Mouse (Mus musculus) R1 (cell line): Measurements from ENCODE around the gene Pus3.
"Not testable (repeated sequence)": the region's sequence is repeated elsewhere in the genome, so short reads cannot be mapped to it uniquely, and the experiment has no call there.

ENCODE experiments used
- DNase-seq: peaks from one replicate; pipeline ENCODE4 v3.0.0-alpha.2; 2018; ENCODE audit warnings: low read depth, low spot score

The Pus3 gene

DNA sequence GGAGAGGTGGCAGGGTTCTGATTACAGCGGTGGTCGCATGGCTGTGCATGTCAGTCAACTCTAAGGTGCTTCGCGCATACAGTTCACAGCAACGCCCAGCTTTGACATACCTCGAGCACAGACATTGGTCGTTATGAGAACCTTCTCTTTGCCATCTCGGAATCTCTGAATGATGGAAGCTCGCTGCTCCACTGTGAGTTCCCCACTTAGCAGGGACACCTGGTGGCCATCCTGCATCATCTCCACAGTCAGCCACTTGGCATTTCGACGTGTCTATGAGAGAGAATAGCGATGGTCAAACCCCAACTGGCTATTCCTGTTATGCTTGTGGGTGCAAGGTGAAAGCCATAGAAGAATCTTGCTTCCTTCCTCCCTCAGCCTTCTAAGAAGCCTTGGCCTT, 12.7 kb upstream of the Pus3 start:
- no peak for DNase-seq

DNA sequence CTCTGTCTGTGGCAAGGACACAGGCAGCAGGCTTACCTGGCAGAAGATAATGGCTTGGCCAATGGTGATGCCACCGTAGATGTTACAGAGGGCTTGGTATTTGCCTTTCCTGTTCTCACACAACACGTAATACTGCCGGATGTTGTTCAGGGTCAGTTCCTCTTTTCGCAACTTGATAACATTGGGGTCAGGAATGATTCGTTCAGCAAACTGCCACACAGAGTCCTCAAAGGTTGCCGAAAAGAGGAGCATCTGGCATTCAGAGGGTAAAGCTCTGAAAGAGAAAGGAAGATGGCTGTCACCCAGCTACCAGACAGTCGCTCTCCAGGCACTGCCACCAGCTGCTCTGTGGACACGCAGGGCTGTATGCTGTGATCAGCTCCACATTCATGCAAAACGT, 11.7 kb upstream of the Pus3 start:
- no peak for DNase-seq

GRCm38 (mm10) chr9:35548455-35548854, 9.9 kb upstream of the Pus3 start:
- DNase-seq, result no peak

GRCm38 (mm10) chr9:35556494-35557102, 1.8 kb upstream of the Pus3 start:
- no peak for DNase-seq

- peak; percentile 93 for DNase-seq
Measured at GRCm38 (mm10) chr9:35559009-35559890, 855 bp downstream of the Pus3 start.

DNA sequence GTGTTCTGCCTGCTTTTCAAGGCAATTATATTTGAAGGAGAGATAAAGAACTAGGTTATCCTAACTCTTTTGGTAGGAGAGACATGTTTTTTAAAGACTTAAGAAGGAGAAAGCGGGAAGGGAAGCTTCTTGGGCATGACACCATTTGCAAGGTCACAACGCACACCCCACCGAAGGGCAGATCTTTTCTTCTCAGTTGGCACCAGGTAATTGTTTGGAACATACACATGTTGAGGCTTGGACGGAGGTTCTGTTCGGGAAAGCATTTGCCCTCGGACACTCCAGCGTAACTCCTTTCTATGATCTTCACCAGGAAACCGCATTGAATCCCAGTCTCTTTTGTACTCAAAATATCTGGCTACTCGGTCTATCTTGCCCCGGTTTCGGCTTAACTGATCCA, 2.7 kb downstream of the Pus3 start:
- DNase-seq, result no peak

DNA sequence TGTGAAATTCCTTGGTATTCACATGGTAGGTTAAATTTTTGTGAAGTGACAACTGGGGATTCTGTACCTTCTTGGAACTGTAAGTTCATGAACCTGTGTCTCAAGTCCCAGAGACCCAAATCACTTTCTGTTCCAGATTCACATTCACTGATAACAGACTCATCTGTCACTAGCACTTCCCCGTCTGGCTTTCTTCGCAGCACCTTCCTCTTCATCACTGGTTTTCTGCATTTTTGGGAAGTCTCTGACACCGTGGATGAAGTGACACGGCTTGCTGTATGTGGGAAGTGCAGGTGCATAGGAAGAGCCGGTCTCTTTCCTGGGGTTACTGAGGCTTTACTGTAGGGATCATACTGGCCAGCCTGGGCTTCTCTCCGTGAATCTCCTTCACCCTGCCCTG, 3.2 kb downstream of the Pus3 start:
- no peak for DNase-seq

DNA sequence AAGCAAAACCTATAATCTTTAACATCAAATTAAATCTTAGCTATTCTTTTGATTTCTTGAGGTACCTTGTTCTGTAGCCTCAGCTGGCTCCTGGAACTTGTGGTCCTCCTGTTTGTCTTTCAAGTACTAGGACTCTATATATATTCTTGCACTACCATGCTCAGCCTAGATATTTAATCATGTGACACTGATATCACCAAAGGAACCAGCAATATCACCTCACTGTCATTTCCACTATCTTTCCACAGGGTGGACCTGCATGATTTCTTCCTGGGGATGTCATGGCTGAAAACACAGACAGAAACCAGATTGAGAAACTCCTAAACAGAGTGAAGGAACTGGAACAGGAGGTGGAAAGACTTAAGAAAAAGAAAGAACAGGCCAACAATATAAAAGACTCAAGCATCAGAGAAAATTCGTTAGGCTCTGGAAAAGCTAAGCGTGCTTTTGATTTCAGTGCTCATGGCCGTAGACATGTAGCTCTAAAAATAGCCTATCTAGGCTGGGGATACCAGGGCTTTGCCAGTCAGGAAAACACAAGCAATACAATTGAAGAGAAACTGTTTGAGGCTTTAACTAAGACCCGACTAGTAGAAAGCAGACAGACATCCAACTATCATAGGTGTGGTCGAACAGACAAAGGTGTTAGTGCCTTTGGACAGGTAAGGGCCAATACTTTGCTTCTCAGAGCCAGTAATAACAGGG, 6.3 kb downstream of the Pus3 start:
- DNase-seq, result no peak

- no peak for DNase-seq
Measured at GRCm38 (mm10) chr9:35567995-35568394, 9.6 kb downstream of the Pus3 start.

DNA sequence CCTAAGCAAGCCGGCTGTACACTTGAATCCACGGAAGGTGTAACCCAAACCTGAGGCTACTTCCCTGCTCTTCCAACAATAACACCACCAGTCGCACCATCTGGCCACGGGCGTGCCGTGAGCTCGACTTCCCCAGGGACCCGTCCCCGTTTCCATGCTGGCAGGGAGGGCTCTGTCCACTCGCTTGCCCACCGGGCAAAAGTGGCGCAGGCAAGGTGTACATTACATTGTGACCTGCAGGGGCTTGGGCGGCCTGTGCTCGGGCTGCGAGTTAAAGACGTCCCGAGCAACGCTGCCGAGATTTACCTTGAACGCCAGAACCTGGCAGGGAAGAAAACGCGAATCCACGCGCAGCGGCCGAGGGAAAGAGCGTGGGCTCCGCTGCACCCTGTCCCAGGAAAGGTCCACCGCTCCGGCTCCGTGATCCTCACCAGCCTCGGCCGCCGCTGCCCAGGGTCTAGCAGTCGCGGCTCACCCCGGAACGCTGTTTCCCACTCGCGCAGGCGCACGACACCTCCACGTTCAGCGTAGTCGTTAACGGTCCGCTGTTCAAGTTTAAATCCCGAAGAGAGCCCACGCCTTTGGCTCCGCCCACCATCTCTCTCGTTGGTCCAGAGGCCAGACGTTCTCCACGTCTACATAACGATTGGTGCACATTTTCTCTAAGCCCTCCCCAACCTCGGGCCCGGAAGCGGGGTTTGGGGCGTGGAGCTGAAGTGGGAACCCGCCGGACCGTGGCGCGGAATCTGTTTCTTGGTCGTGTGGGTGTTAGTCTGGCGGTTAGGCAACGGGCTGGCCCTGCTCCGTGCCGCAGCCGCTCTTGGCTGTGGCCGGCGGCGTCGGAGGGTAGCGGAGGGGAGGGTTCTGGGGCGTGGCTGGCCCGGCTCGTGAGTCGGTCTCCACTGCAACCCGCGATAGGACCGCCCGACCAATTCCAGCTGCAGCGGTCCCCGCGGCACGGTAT, 11.5 kb downstream of the Pus3 start, which contains the start of the genes Pate2 and Hyls1:
Gene Pate2 (plus strand): TSS at position 714 of the 964 bp plus-strand sequence.
Gene Hyls1 (minus strand): TSS at position 828 of the 964 bp plus-strand sequence.
- peak; percentile 99 for DNase-seq

DNA sequence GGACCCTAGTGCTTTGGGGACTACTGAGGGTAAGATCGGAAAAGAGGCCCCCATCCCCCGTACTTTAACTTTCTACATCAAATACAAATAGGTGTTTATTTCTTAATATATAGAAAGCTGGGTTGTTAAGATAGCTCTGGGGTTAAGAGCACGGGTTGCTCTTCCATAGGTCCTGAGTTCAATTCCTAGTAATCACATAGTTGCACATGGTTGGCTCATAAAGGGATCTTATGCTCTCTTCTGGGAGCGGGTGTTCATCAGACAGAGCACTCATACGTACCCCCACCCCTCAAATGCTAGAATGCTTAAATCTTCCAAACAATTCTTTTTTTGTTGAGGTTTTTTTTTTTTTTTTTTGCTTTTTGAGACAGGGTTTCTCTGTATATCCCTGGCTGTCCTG, 12.3 kb downstream of the Pus3 start:
- no peak for DNase-seq

GRCm38 (mm10) chr9:35574416-35574815, 16.0 kb downstream of the Pus3 start:
- DNase-seq, result peak; percentile 74

GRCm38 (mm10) chr9:35587674-35588073, 29.3 kb downstream of the Pus3 start:
- DNase-seq, result no peak

DNA sequence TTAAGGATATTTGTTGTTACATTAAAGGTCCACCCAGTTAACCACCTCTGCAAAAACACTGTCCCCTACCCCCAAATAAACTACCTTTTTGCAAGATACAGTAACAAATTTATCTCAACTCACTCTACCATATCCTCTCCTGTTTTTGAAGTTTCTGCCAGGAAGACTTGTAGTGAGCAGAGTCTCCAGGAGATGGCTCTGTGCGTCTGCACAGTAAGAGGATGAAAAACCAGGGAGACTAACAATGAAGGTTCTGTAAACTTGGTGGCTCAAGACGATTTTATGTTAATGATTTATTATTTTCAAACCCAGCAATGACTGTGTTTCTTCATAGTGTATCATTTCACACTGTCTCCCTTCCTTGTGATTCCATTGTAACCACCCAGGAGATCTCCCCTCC, 34.5 kb downstream of the Pus3 start:
- DNase-seq, result peak; percentile 18

GRCm38 (mm10) chr9:35607647-35608405, 49.4 kb downstream of the Pus3 start:
- no peak for DNase-seq

- no peak for DNase-seq
Measured at GRCm38 (mm10) chr9:35611841-35612240, 53.4 kb downstream of the Pus3 start, which contains the start of gene Pate4. TSS of gene Pate4 (minus strand) at chr9:35611941.

DNA sequence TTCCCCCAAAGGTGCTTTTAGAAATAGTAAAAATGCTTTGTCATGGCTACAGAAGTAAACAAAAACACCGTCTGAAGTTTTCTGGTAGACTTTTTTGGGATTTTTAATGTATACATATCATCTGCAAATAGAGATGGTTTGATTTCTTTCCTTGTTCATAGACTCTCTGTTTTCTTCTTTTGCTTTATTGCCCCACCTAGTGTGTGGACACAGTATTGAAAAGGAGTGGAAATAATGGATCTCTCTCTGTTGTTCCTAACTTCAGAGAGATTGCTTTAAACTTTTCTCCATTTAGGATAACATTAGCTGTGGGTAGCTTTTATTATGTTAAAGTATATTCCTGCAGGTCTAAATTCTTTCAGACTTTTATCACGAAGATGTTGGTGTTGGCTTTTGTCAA, 55.6 kb downstream of the Pus3 start:
- no peak for DNase-seq

- DNase-seq, result not testable (repeated sequence)
Measured at GRCm38 (mm10) chr9:35616784-35617183, 58.4 kb downstream of the Pus3 start.
